Mouse (Mus musculus) left cerebral cortex, adult 18-20 months (tissue): ENCODE measurements at regions not wholly inside any gene's neighbourhood (a gene's known extent, or its start where the extent isn't known, plus 50 kb on each side); places are given as distances from the start of the nearest gene placed in this dataset.

Experiments
- DNase-seq, 2 experiments: peaks; one replicate each; pipeline ENCODE4 v3.0.0; 2021 to 2022; ENCODE audit warnings: low spot score in 2 of 2, mixed read lengths in 1 of 2

- no peak for DNase-seq
These were observed 69.0 kb upstream of the Atrnl1 start for GRCm38 (mm10) chr19:57541693-57542314.

- no peak for DNase-seq
These were observed 68.3 kb upstream of the Atrnl1 start for GRCm38 (mm10) chr19:57542506-57542905.

GRCm38 (mm10) chr19:57543681-57544214, 67.1 kb upstream of the Atrnl1 start:
- DNase-seq, result peak; percentile 38 to 59

GRCm38 (mm10) chr19:57544229-57544879, 66.5 kb upstream of the Atrnl1 start:
- no peak for DNase-seq

DNA sequence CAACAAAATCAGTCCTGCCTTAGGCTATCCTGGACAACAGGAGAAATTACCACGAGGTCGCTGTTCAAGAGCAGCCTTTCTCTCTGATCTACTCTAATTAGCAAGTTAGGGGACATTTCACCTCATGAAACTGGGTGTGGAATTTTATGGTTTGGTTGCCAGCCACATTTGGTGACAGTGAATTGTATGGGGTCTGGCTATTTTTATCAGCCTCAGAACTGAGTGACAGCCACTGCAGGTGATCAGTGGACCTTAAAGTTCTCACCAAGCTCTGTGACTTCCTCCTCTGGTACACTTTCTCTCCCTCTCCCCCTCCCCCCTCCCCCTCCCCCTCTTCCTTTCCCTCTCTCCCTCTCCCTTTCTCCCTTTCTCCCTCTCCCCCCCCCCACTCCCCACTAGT, 65.8 kb upstream of the Atrnl1 start:
- no peak for DNase-seq

- DNase-seq, result no peak
These were observed 64.8 kb upstream of the Atrnl1 start for GRCm38 (mm10) chr19:57546039-57546438.

GRCm38 (mm10) chr19:57546519-57546918, 64.3 kb upstream of the Atrnl1 start:
- peak in 1 of 2 experiments; percentile 15 for DNase-seq

GRCm38 (mm10) chr19:57548093-57548492, 62.7 kb upstream of the Atrnl1 start:
- no peak for DNase-seq

- no peak for DNase-seq
These were observed 62.2 kb upstream of the Atrnl1 start for GRCm38 (mm10) chr19:57548661-57549060.

DNA sequence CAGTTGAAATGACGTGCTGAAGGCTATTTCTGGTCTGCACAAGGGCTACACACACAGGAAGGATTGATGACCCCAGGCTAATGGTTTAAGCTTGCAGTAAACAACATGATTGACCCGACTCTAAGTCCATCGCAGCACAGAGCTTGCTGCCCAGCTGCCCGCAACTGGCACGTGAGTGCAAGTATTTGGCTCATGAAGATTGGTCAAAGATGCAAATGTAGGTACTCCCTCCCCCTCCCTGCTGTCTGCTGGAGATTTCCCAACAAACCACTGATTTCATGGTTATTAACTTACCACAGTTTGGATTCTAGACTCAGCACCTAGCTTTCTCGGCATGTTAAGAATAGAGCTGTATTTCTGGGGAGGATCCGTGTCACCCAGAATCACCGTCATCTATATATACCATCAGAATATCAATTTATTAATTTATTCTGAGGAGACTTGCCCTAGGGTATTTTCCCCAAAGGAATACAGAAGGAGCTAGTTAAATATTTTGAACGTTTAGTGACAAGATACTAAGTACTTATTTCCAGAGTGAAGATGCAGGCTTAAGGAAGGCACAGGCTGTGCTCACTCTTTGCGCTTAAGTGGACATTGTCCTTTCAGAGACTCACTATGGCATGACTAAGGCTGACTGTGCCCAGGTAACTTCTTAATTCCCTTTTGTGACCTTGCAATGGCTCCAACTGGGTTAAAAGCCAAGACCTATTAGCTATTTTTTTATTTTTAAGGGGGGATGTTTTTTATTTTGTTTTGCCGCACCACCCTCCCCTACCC, 57.7 kb upstream of the Atrnl1 start:
- no peak for DNase-seq

GRCm38 (mm10) chr19:57554086-57554485, 56.7 kb upstream of the Atrnl1 start:
- DNase-seq, result no peak

DNA sequence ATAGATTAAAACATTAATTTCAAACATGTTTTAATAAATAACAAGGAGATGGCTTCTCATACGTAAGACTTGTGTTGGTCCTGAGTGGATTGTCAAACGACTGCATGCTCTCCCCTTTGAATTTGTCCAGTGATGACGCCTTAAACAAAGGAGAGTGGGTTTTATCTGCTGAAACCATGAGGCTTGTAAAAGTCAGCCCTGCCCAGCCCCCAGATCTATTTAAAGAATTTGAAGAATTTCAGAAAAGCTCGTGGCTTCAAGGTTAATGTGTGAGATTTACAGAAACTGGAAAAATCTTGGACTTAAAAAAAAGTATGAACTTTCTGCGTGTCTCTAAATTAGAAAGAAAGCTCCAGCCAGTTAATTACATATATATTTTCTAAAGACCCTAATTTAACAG, 55.5 kb upstream of the Atrnl1 start:
- no peak for DNase-seq

DNA sequence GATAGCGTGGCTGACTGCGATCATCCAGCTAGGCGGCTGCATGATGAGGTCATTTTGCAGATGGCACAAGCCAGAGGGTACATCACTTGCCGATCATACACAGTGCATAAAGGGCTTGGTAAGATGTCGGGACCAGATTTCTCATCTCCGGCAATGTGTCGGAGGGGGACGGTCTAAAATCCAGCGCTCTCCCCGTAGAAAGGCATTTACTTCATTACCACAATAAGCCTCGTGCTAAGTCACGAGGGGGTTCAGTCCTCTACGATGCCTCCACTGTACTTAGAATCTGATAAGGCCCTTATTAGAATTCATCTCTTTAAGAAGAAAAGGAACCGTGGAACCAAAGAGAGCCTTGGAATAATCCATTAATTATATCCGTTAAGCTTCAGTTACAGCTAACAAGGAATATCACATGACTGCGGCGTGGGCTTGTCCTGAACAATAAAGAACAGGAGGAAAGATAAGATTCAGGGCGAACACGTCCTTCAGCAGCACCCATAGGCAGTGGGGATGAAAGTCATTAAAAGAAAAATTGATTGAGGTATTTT, 52.3 kb upstream of the Atrnl1 start:
- DNase-seq, result no peak

GRCm38 (mm10) chr19:57560757-57561156, 50.1 kb upstream of the Atrnl1 start:
- DNase-seq, result no peak
